Mouse (Mus musculus) frontal cortex, postnatal 25 days (tissue): Measurements from ENCODE around the gene Rrp1.
"Not testable (repeated sequence)": the region's sequence is repeated elsewhere in the genome, so short reads cannot be mapped to it uniquely, and the experiment has no call there.

ENCODE experiments used
- DNase-seq, 2 experiments: peaks; one replicate each; pipeline ENCODE4 v3.0.0; 2022; ENCODE audit warnings: low spot score in 2 of 2

The Rrp1 gene

DNA sequence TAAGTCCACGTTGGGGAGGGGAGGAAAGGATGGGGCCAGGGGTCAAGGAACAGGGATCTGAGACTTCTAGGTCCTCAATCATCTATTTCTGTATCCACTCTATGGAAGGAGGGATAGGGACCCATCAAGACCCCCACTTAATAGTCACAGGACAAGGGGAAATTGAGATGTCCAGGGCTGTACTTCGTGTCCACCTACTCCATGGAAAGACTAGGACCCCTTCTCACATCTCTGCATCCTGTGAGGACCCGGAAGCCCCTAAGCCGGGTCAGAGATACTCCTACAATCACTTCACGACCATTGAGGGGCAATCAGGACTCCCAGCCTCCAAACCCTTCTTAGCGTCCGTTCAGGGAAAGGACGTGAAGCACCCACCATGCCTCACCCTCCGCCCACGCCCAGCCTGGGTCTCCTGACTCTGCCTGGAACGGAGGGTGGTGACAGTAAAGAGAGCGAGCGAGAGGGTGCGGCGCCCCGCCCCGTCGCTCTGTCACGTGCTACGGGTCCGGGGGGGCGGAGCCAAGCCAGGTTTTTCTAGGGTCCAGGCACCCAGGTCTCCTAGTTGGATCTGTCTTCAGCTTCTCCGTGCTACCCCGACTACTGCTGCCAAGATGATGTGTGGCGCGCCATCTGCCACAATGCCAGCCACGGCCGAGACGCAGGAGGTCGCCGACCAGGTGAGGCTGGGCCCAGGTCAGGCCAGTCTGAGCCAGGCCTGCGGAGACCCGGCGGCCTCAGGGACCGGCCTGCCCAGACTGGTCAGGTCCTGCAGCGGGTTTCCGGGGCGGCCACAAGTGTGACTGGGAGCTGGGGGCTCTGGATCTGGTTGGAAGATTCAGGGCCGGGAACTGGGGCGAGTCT is 12.6 kb upstream of the Rrp1 start, which contains the start of gene Cstb:
Gene Cstb (plus strand): TSS at position 489 of the 861 bp plus-strand sequence.
- peak; percentile 73 to 79 for DNase-seq

DNA sequence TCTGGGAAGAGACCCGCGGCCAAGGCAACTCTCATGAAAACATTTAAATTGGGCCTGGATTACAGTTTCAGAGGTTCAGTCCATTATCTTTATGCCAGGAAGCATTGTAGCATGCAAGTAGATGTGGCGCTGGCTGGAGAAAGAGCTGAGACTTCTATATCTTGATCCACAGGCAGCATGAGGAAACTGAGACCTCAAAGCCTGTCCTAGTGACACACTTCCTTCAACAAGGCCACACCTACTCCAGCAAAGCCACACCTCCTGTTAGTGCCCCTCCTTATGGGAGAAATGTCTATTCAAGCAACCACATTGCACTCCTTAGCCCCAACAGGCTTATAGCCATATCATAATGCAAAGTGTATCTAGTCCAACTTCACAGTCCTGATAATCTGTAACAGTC is 9.8 kb upstream of the Rrp1 start:
- DNase-seq: no peak

DNA sequence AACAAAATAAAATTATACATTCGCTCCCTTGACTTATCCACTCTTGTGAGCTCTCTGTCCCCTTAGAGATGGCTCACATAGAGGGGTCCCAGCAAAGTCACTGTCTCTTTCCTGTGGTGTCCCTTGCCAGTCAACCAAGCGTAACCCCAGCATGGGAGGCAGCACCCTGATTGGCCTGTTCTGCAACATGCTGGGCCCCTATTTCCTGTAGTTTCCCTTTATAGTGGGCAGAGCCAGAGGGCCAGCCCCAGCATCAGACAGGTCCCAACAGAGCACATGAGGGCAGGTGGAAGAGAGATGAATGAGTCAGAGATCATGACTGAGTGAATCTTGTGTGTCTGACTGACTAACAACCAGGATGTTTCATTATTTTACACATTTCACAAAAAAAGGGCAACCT is 8.1 kb upstream of the Rrp1 start:
- no peak for DNase-seq

DNA sequence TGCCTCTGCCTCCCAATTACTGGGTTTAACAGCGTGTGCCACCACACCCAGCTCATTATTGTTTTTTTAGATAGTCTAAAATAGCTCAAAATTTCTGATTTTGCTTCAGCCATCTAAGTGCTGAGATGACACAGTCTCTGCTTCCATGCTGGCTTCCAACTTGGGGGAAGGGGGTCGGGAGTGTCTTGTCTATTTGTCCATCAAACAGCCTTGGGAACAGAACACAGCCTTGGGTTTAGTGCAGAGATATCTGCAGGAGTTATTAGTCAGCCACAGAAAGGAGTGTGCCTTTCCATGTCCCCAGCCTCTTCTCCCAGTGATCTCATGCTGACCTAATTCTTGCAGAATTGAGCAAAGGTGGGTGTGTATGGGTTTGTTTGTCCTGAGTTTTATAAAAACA is 5.9 kb upstream of the Rrp1 start:
- DNase-seq: no peak

DNA sequence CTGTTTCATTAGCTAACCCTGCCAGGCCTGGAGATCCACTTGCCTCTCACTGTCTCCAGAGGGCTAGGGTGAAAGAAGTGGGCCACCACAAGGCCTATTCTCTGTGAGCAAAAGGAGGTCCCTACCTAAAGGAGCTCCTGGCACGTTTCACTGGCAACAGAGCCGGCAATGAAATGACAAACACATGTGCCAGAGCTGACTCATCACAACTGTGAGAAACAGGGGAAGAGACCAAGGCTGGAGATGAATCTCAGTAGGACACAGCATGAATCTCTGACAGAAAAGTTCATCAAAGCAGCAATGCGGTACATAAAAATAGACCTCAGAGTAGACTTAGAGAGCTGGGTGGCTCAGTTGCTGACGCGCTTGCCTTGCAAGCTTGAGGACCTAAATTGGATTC is 5.0 kb upstream of the Rrp1 start:
- DNase-seq: no peak

DNA sequence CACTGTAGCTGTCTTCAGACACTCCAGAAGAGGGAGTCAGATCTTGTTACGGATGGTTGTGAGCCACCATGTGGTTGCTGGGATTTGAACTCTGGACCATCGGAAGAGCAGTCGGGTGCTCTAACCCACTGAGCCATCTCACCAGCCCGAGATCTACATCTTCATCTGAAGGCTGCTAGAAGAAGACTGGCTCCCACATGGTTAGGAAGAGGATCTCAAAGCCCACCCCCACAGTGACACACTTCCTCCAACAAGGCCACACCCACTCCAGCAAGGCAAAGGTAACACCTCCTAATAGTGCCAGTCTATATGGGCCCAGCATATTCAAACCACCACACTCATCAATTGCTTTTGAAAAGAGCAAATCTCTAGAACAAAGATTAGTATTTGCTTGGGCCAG is 2.1 kb upstream of the Rrp1 start:
- not testable (repeated sequence) for DNase-seq

DNA sequence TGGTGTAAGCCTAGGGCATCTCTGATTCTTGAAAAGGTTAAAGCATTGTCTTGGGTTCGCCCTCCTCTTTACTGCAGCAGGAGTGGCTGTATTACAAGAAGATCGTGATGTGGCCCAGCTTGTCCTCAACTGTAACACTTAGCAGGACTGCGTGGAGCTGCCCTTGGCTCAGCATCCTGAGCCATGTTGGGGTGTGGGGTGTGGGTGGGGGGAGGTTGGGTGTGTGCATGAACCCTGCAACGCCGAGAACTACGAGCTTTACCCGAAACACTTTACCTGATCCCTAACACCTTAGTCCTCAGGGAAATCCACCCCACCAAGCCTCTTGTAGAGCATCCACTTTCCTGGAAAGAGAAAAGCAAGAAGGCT is 293 bp upstream of the Rrp1 start:
- no peak for DNase-seq

DNA sequence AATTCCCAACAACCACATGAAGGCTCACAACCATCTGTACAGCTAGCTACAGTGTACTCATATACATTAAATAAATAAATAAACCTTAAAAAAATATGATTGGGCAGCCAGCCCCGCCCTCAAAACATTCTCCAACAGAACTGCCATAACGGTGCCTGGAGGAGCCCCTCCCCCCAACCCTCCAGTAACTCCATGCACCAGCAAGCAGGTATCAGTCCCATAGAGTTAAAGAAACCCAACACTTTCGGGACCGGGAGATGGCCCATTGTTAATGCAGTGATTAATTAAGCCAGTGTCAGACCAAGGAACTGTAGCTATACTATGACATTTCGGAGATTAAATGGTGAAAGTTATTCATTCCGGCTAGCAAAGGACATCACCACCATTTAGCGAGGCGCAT is 992 bp downstream of the Rrp1 start:
- DNase-seq: no peak

DNA sequence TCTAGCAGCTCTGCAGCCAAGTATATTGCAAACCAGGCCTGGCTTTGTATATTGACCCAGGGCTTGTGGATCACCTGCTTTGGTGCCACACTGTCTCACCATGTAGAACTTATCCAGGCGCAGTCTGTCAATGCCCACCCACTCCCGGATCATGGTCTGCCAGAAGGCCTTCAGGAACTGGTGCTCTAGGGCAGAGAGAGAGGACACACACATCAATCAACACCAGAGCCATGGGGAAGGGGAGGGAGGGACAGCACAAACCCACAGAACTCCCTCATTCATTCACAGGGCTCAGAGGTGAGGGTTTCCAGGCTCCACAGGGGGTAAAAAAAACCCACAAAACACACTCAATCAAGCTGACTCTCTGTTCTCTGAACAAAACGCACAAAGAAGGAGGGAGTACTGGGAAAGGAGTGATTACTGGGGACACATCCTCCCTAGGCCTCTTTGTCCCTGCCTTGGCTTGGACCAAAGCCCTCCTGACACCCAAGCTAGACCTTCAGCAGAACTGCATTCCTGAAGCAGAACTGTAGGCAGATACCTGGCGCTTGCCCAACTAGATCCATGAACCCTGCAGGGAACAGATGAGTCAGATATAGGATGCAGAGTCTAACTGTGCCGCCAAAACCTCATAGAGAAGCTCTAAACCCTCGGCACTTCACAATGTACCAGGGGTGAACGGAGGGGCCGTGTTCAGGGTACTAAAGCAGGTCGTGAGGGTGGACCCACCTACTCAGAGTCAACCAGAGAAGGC is 3.6 kb downstream of the Rrp1 start:
- DNase-seq: no peak

DNA sequence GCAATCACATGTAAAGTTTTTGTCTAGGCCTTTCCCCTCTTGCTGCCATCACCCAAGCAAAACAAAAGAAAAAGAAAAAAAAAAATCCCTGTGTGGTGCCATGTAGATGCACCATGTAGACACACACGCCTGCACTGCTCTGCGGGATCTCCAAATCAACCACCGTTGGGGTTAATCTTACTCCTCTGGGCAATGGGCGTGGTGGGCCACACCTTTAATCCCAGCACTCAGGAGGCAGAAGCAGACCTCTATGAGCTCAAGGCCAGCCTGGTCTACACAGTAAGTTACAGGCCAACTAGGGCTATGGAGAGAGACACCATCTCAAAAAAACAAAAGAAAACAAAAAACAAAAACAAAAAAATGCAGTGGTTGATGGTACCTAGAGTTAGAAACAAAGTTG is 5.7 kb downstream of the Rrp1 start:
- DNase-seq: no peak

DNA sequence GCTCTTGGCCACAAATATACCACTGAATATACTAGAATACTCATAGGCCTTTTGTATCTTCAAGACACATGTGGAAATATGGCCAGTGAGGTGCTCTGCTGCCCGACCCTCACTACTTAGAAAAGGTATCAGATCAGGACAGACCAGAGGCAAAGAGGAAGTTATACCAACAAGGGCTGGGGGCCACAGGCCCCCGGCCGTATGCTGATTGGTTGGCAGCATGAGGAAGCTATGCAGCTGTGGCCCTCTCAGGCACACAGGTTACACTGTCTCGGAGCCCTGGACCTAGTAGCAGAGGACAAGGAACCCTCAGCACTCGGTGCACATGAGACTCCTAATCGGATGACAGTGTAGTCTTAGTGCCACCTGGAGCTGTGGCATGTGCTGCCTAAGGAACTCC is 6.7 kb downstream of the Rrp1 start:
- no peak for DNase-seq

DNA sequence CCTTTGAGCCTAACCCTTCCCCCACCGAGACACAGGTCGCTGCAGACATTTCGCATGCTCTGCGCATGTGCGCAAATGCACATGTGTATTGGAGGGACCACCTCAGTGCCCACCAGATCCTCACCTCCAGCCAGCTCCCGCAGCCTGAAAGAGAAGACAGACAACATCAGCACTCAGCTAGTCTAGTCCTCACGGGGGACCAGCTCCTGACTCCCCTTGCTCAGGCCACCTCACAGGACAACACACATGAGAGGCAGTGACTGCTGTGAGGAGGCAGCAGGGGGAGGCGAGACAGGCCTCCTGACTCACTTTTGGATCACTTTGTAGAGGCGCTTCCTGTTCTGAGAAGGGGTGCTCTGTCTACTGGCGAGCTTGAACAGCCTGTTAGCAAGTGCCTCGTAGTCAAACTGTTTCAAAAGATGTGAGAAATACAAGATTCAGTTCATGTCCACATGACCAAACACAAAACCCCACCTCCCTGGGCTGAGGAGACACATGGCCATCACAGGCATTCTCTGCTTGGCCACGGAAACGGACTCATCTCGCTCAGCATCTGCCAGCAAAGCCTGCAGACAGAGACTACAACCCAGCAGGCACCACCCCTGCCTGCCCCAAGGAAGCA is 10.4 kb downstream of the Rrp1 start:
- no peak for DNase-seq

DNA sequence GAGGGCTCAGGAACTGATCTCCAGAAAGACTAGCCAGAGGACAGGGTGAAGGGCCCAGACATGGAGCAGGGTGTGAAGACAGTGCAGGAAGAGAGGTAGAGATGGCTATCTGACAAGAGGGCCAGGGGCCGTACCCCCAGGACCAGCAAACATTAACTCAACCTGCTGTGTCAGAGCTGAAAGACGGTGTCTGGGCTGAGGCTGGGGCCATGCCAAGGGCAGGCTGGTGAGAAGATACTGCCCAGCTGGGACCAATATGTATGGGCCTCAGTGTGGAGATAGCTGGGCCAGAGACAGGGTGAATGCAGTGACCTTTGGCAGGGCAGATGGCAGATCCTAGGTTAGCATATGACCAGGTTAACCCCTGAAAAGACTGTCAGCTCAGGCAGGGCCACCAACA is 11.7 kb downstream of the Rrp1 start:
- DNase-seq: no peak

DNA sequence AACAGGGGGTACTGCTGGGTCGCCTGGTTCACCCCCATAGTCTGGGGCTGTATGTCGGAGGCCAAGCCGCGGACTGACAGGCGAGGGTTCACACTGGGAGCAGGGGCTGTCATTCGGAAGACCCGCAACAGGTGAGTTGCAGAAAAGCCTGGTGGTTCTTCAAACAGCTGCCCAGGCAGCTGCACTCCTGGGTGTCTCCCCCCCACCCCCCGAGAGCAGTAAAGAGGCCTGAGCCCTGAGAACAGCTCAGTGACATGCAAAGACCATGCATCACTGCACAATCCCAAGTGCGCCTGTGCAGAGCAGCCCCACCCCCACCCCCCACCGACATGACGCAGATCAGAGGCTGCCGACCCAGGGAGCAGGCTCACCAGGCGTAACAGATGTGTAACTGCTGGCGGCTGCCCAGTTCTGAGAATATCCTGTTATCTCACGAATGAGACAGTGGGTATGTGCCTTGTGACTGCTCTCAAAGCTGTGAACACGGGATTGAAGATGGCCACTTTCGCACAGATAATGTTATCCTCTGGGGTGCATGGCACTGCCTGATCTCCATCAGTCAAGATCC is 13.7 kb downstream of the Rrp1 start:
- DNase-seq: no peak

DNA sequence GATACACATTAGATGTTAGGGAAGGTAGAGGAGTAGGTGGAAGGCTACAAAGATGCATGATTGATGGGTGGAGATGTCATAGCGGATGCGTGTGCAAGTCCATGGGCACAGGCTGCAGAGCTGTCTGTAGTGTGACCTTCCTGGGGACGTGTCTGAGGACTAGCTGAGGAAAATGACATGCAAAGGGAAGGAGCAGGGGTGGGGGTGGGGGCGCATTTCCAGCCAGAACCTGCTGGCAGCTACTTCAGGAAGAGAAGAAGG is 16.3 kb downstream of the Rrp1 start:
- no peak for DNase-seq

DNA sequence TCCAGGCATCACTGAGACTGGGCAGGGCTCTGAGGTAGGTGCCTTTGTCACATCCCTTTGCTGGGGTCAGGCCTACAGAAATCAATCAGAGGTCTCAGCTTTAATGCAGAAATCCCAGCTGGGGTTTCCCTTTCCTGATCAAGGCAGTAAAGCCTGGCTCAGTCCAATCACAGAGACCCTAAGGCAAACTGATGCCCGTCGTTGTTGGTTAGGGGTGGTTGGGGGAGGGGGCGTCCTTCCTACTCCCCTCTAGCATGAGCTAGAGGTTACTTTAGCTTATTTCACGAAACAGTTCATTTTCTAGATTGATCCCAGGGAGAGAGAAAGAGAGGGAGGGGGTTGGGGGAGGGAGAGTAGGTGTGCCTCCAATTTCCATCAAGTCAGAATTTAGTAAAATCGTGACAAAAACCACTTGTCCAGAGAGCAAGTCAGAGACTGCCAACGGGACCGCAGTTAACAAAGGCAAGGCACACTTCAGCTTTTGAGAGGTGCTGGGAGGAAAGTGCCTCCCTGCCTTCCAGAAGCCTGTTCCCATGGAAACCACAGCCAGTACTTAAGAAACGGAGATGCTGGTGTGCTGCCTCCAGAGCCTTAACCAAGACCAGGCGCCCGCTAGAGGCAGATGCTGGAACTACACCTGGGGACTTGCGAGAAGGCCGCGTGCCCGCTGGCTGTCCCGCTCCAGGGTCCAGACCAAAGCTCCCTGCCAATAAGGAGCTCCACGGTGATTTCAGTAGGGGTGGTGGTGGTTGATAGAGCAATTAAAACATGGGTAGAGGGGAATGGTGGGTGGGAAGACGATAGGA is 16.8 kb downstream of the Rrp1 start:
- peak; percentile 99 to 100 for DNase-seq

DNA sequence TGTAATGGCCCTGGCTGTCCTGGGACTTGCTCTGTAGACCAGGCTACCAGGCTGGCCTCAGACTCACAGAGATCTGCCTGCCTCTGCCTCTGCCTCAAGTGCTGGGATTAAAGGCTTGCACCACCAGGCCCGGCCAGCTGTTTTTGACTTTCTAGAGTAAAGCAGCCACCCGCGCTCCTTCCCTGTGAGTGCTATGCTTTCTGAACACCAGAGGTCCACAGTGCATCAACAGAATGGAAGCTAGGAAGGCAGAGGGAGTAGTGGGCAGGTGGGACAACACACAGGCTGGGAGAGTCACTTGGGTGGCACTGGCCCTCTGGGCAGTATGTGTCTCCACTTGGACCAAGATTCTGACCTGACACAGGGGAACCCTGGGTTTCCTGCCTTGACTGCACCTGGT is 17.5 kb downstream of the Rrp1 start:
- no peak for DNase-seq

DNA sequence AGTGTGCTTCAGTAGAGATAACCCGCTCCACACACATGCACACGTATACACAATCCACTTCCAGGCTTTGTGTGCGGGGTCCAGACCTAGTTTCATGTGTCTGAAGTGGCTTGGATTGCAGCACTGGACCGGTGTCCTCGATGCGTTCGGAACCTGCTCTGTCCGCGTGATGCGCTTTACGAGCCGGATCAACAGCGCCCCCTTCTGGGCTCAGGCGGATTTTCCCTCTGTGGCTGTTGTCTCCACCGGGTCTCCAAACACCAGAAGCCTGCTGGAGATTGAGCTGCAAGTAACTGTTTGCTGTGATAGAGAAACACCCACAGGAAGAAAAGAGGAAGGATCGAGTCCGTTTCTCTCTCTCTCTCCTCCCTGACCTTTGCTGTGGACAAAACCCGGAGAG is 20.8 kb downstream of the Rrp1 start:
- DNase-seq: peak; percentile 77 to 84

DNA sequence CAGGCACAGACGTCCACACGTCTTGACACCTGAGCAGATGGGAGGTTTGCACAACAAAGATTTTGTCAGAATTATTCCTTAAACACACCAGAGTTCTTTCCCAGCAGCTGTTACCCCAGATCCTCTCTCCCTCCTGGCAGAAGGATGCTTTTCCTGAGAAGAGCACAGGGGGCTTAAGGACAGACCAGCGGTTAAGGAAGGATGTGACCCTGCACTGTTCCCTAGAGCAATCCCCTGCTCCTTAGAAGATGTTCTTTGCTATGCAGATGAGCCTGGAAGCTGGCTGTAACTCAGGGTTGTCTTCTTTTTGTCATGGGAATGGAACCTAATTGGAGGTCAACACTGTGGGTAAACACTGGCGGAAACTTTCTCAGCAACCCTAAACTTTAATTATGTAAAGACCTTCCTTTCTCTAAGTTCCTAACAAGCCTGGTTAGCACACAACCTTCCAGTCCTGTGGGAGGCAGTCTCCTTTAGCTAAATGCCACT is 21.8 kb downstream of the Rrp1 start:
- DNase-seq: no peak

DNA sequence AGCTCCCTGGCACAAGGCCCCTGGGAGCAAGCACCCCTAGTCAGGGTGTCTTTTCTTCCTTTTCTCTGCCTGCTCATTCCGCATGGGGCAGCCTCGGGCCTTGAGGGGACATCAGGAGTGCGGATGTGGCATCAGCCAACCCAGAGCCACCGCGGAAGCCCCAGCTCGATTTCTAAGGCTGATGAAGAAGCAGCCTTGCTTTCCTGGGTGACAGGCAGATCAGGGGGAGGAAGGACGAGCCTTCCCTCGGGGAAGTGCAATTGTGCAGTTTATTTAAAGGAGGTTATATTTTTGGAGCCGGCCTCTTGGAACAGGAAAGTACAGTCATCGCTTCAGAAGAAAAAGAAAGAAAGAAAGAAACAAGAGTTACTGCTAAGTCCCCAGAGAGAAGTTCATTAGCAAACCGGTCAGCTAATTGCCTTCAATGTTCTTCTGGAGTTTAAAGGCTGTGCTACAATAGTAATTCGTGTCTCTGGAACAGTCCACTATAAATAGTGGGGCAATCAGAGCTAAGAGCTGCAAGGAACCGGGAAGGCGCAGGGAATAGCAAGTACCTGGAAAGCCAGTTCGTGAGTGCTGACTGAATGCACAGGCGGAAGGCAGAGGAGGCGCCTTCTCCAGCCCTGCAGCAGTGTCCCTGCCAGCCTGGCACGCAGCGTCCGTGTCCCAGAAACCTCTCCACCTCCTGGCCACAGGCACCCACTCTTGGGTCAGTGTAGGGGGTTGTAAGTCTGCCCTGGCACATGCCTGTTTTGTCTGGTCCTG is 24.4 kb downstream of the Rrp1 start:
- DNase-seq: no peak

DNA sequence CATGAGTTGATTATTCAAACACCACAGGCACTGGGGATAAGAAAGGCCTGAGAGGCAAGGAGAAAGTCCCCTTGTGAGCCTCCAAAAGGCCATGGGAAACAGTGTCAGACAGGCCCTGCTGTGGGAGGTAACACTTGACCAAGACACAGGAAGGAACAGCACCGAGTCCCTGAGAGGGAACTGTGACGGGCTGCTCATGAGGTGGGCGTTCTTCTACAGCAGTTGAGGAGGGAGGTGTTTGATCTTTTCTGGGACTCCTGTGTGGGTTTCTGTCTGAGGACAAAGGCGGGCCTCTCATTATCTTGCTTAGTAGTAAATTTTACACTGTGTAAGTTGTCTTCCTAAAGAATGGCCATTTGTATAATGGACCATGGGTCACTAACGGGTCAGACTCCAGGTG is 27.3 kb downstream of the Rrp1 start:
- DNase-seq: no peak
